Mouse (Mus musculus) left cerebral cortex, postnatal 4 days (tissue): ENCODE results near the gene Wdr44. TPM values are rescaled to one million over a fixed set of nuclear protein-coding genes. Genes with fewer than 3 reads are reported as not detected.
A peak's percentile ranks its signal among the peaks of the same experiment; 100 is the strongest.
"Not testable (repeated sequence)": the region's sequence is repeated elsewhere in the genome, so short reads cannot be mapped to it uniquely, and the experiment has no call there.

ENCODE experiments used
- DNase-seq: peaks from one replicate; pipeline ENCODE4 v3.0.0-alpha.2; 2022
- intact Hi-C: fragments of 180-260 bp; cut with DNase I; formaldehyde crosslinking; loops from one replicate; pipeline ENCODE4 v1.15.1; 2025
- total RNA-seq, 2 experiments: library from RNA; stranded (reverse); gene quantifications; 2 replicates each; pipeline ENCODE4 v1.2.3; 2021

Wdr44 gene
- 10 to 100 TPM; 25.4 to 25.7 TPM for total RNA-seq

DNA sequence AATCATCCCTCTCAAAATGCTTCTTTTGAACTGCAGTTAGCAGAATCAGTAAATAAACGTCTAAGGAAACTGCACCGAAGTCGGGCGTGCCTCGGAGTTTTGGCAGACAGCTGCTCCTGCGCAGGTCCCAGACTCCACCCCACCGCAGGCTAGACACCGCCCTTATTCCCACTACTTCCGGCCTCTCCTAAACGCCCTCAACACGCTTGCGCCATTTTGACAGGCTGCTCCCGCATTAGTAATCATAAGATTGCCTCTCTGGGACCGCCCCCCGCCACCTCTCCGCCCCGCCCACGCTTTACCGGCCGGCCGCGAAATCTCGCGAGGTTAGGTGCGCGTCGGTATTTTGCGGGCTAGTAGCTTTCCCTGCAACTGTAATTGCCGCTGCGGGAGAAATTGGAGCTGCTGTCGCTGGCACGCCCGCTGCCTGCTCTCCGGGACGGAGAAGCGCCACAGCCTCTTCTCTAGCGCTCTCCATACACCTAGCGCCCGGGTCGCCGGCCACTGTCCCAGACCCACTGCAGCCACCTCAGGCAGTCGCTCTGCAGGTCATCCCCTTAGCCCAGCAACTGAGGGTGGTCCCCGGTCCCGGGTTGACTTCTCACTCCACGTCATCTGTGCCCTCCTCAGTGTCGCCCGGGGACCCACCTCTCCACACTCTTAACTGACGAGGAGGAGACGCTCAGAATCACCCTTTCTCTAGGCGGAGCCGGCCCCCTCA, at the start of gene Wdr44:
TSS of gene Wdr44 (plus strand) at position 330 of the 721 bp plus-strand sequence.
- intact Hi-C loops, result no loop called here
- peak; percentile 94 for DNase-seq

DNA sequence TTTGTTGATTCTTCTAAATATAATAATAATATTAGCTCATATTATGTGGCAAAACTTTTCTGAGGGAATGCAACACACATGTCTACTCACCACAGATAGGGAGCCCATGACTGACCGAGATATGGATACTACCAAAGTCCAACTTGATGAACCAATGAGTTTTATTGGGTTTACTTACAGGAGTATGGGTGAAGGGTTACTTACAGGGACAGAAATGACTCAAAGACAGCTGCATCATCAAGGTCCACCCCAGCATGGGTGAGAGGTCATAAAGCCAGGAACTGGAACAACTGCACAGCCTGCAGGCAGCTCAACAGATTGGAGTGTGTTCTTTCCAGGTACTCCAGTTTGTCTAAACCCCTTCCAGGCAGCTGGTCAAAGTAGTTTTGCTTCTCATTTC, 44.5 kb upstream of the Wdr44 start:
- no peak for DNase-seq
- intact Hi-C loops, result no loop called here

- intact Hi-C loops, result no loop called here
- DNase-seq, result no peak
These were observed 30.6 kb upstream of the Wdr44 start for GRCm38 (mm10) chrX:23662216-23662615.

- DNase-seq, result no peak
- intact Hi-C loops, result no loop called here
These were observed 19.7 kb upstream of the Wdr44 start for GRCm38 (mm10) chrX:23673193-23673592.

DNA sequence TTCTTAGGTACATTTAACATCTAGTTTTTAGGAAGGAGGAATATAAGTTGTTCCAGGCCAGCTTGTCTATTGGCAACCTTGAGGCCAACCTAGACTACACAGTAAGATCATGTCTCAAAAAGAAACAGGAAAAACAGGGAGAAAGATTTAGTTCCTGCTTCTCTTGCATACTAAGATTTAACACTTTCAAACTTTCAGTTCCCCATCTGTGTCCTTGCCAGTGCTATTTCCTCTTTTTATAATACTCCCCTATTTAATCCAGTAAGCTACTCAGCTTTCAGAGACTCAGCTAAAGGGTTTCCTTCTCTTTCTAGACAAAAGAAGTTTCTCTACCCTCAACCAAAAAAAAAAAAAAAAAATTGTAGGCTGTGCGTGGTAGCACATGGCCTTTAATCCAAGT, 17.4 kb upstream of the Wdr44 start:
- intact Hi-C loops, result no loop called here

DNA sequence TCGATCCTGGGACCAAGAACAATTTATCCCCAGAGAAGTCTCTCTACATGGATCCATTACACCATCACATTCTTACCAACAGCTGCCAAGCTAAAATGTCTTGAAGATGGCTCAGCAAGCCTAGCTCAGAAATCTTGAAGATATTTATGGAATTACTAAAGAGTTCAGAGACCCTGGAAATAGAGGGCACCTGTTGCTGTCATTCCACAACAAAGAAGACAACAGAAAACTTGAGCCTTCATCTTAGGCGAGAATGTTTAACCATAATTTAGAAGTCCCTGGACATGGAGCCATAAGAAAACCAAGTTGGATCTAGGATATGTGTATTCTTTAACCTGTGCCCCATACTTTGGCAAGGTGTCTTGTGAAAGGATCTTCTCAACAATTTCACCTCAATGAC, 16.3 kb upstream of the Wdr44 start:
- intact Hi-C loops, result no loop called here
- DNase-seq, result no peak

More for the DNA sequence above, 17.4 kb upstream of the Wdr44 start:
- DNase-seq, result no peak

DNA sequence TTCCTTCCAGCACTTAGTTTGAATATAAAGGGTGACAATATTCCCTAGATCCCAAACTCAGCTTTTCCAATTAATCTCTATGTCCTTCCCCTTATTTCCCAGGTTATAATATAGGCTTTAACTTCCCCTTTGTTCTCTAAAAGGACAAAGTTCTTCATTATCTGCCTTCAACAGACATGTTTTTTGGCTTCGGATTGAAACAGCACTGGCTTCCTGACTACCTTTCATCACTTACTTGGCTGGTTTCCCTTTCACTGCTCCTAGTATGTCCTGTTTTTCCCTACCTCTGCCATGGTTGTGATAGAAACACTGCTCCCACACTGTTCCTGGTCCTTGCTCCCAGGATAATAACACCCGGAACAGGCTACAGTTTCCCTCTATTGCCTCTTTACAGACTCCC, 15.3 kb upstream of the Wdr44 start:
- intact Hi-C loops, result no loop called here
- no peak for DNase-seq

DNA sequence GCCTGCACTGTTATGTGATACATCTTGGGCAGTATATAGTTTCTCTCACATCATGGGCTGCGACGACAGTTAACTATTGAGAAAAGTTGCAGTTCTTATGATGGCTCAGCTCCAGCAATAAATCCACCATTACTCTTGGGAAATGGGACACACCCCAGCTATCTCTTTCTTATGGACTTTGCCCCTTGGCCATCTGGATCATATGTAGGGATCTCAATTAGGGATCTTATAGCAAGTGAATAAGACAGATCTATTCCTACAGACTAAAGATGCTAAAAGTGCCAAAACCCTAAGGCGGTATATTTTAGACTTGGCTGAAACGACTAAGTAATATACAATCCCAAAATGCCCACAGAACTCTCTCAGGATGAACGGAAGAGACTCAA, 522 bp upstream of the Wdr44 start:
- intact Hi-C loops, result no loop called here
- DNase-seq, result no peak

DNA sequence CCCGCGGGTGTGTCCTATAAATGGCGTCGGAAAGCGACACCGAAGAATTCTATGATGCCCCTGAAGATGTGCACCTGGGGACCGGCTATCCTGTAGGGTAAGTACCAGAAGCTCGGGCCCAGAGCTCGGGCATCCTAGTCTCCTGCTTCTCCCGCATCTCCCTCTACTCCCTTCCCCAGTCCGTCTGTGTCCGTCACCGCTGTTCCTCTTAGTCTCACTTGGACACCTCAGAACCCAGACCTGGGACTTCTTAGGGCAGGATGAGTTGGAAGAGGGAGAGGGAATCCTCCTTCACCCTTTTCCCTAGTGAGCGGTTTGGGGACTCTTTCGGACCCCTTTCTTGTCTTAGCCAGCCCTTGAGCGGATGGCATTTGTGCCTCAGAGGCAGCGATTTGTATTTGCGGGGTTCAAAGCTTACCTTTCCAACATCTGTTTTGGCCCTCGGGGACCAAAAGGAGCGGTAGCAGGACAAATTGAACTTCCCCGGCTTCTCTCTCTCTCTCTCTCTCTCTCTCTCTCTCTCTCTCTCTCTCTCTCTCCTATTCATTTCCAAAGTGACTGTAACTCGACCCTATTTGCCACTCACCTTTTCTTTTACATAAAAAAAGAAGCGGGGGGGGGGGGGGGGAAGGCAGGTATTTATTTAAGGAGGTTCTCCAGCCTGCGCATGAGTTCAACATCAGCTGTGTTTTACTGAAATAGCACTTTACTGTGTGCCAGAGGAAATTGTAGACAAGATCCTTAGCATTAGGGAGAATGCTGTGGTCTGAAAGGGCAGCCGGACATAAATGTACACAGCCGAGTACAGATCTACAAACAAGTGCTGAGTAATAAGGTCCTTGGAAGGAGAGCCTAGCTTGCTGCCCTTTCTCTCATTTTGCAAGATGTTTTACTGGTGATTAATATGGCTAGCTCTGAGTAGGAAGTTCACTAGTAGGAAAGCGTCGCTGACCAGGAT, 871 bp downstream of the Wdr44 start:
- DNase-seq, result no peak
- intact Hi-C loops, result no loop called here

GRCm38 (mm10) chrX:23694588-23694987, 1.7 kb downstream of the Wdr44 start:
- intact Hi-C loops, result no loop called here

GRCm38 (mm10) chrX:23695109-23695508, 2.3 kb downstream of the Wdr44 start:
- intact Hi-C loops, result no loop called here
- no peak for DNase-seq

More at GRCm38 (mm10) chrX:23694588-23694987, 1.7 kb downstream of the Wdr44 start:
- no peak for DNase-seq

GRCm38 (mm10) chrX:23697346-23697745, 4.5 kb downstream of the Wdr44 start:
- intact Hi-C loops, result no loop called here
- DNase-seq, result no peak

GRCm38 (mm10) chrX:23699023-23699422, 6.2 kb downstream of the Wdr44 start:
- no peak for DNase-seq
- intact Hi-C loops, result no loop called here

DNA sequence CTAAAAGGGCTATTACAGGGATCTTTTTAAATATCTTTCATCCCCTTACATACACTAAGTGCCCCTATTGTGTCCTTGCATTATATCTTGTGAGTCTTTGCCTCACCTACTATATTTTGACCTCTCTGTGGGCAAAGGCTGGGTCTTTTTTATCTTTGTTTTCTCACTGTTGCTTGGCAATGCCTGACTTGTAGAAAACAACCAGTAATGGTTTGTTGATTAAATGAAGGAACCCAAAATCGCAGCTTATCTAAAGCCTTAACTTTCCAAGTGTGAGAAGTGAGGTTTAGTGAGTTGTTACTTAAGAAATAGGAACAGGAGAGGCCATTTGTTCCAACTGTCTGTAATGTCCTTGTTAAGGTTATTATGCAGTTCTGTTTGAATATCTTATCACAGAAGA, 24.4 kb downstream of the Wdr44 start:
- intact Hi-C loops, result no loop called here
- DNase-seq, result no peak

DNA sequence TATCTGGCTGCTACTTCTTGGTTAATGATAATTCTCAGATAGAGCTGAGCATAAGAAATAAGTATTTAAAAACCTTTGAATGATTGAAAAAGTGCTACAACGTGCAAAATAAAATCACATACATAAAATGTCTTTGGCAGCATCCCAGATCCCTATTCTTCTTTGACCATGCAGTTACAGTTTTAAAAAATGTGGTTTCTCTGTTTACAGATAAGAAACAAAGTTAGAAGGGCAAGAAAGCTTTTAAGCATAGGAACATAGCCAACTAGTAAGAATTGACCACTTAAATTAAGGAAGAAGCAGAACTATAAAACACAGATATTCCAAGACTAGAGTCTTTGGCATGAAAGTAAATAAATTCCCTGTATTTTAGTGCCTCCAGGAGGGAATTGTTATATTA, 34.6 kb downstream of the Wdr44 start:
- no peak for DNase-seq
- intact Hi-C loops, result no loop called here

DNA sequence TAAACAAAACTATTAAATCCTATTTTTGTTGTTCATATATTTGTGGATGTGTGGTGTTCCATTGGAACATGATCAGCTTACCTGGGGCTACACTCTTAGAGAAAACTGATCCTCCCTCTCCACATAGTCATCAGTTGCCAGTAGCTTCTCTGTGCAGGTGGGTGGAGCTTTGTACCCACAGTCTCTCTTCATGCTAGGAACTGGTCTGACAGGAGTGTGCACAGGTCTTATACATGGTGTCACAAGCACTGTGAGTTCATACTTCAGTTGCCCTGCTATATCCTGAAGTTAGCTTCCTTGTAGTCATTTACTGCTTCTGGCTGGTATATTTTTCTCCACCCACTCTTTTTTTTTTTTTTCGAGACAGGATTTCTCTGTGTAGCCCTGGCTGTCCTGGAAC, 61.8 kb downstream of the Wdr44 start:
- DNase-seq, result no peak

GRCm38 (mm10) chrX:23767849-23768248, 75.0 kb downstream of the Wdr44 start:
- no peak for DNase-seq
- intact Hi-C loops, result no loop called here

More for the DNA sequence above, 61.8 kb downstream of the Wdr44 start:
- intact Hi-C loops, result no loop called here

DNA sequence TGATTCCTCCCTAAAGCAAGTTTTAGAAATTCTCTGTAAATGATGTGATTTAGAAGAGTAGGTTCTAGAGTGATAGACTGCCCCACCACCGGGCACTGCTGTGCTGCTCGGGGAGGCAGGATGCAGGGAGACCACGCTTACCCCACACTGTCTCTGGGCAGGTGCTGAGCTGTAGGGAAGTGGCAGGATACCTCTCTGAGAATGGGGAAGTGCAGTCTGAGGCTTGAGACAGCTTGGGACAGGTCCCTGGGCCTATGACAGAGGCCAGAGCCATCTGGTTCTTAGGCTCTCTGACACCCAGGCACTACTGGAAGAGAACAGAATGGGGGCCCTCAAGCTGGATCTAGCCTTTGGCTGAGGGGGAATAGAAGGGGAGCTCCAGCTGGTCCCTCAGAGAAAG, 114.3 kb downstream of the Wdr44 start:
- intact Hi-C loops, result no loop called here
- no peak for DNase-seq

DNA sequence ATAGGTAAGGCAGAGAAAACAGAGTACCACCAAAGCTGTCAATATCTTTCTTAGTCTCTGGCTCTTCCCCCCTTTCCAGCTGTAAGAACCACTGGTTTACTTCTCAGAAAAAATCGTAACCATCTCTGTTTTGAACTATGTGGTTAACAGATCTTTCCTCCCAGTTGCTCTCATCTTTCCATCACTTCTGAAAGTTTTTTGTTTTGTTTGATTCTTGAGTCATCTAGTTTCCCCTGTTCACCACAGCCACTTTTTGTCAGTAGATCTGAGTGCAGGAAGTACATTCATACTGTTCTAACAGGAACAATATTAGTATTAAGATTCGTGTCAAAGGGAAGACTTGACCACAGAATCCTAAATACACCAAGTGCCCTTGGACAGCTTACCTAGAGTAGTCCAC, 117.5 kb downstream of the Wdr44 start:
- intact Hi-C loops, result no loop called here
- no peak for DNase-seq

DNA sequence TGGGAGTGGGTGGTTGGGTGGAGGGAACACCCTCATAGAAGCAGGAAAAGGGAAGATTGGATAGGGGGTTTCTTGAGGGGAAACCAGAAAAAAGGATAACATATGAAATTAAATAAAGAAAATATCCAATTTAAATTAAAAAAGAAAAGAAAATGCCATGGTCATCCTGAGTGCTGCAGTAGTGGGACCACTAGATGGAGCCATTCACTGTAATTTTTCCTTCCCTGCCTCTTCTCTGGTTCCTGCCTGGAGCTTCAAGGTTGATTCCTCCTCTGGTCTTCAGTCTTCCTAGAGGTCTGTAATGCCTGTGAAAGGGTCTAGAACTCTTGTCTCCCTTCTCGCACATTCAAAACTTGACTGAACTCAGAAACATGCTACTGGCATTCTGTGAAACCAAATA, 120.4 kb downstream of the Wdr44 start:
- DNase-seq, intact Hi-C loops: not testable (repeated sequence)

GRCm38 (mm10) chrX:23822885-23823284, 130.0 kb downstream of the Wdr44 start:
- not testable (repeated sequence) for DNase-seq

More at GRCm38 (mm10) chrX:23822885-23823284, 130.0 kb downstream of the Wdr44 start:
- intact Hi-C loops, result not testable (repeated sequence)
